ENCODE assay signal across 9 mouse cellular contexts in genomic region chr1:172000641-172001040, GRCm38 (mm10). TPM values are rescaled to one million over a fixed set of nuclear protein-coding genes. Genes with fewer than 3 reads are reported as not detected.
DNase-seq lines count a peak whose midpoint lies in the region; ATAC-seq and TF ChIP-seq lines count a peak whose summit lies in the region.
"Had no signal": no experiment of that assay in that cellular context is flagged by ENCODE, and none has a peak within 500 bp of the region (broad histone marks: within the 10 kb centered on the region; RNA-seq: fewer than 3 reads in every experiment).

No protein-coding gene starts in this region.

- peak; percentile 90 for ATAC-seq in activated CD4-positive, CD25-positive, alpha-beta regulatory T cell, adult 4 months
- peak; percentile 77 for ATAC-seq in forebrain, postnatal 0 days
- peak; percentile 74; the same call in 1 of the 2 replicates for ATAC-seq in kidney, embryonic 16.5 days (ENCODE audit: low FRiP score, low TSS enrichment)
- no peak for ATAC-seq in liver, postnatal 0 days
- peak; percentile 25; the same call in 1 of the 2 replicates for ATAC-seq in neural tube, embryonic 14.5 days (ENCODE audit: low read depth)

- 55% methylated on average over 3 of the region's 3 CpGs for whole genome bisulfite sequencing in forebrain, postnatal 0 days
- 48% methylated on average over 3 of the region's 3 CpGs for WGBS in kidney, embryonic 16.5 days
- WGBS in liver, postnatal 0 days (ENCODE audit: insufficient replicate concordance), result 40% methylated on average over 3 of the region's 3 CpGs
- WGBS in neural tube, embryonic 14.5 days, result 54% methylated on average over 3 of the region's 3 CpGs

- H3K27ac ChIP-seq in gastrocnemius, adult 2 months, result no peak overlapping the region
- no peak overlapping the region for H3K27ac ChIP-seq in forebrain, postnatal 0 days (ENCODE audit: low read depth, low read length)
- H3K27ac ChIP-seq in kidney, embryonic 16.5 days (ENCODE audit: low read length), result no peak overlapping the region
- H3K27ac ChIP-seq in liver, postnatal 0 days (ENCODE audit: low read depth), result no peak overlapping the region
- no peak overlapping the region for H3K27ac ChIP-seq in neural tube, embryonic 14.5 days (ENCODE audit: low read depth, low read length)

- H3K4me3 ChIP-seq in gastrocnemius, adult 2 months, result no peak overlapping the region
- no peak overlapping the region for H3K4me3 ChIP-seq in forebrain, postnatal 0 days (ENCODE audit: low read depth, low read length)
- H3K4me3 ChIP-seq in kidney, embryonic 16.5 days (ENCODE audit: low read length), result no peak overlapping the region
- no peak overlapping the region for H3K4me3 ChIP-seq in liver, postnatal 0 days (ENCODE audit: low read depth, low read length)
- H3K4me3 ChIP-seq in neural tube, embryonic 14.5 days (ENCODE audit: low read depth, low read length), result no peak overlapping the region

- no peaks in the 10 kb centered on the region for H3K4me1 ChIP-seq in forebrain, postnatal 0 days (ENCODE audit: insufficient read depth)
- H3K4me1 ChIP-seq in kidney, embryonic 16.5 days (ENCODE audit: insufficient read depth, low read length), result no peaks in the 10 kb centered on the region
- no peaks in the 10 kb centered on the region for H3K4me1 ChIP-seq in liver, postnatal 0 days (ENCODE audit: insufficient read depth)
- peaks cover 4% of the 10 kb centered on the region; the same call in 1 of the 2 replicates for H3K4me1 ChIP-seq in neural tube, embryonic 14.5 days (ENCODE audit: control insufficient read depth, insufficient read depth, low read length)

- peak; percentile 48 for DNase-seq in gastrocnemius, adult 2 months
- DNase-seq in gastrocnemius, postnatal 25 days, result no peak
- peak; percentile 60 for DNase-seq in forebrain, postnatal 0 days
- DNase-seq in liver, postnatal 0 days, result peak; percentile 78
- DNase-seq in thymus, postnatal 14 days, result peak; percentile 92

- intact Hi-C loops in gastrocnemius, adult 2 months (cut with DNase I), result loop anchor here (5.0 kb wide), 1 partner anchor 183 kb away; no protein-coding TSS in a partner anchor

- no peak overlapping the region for H3K4me2 ChIP-seq in forebrain, postnatal 0 days (ENCODE audit: low read depth)
- no peak overlapping the region for H3K4me2 ChIP-seq in kidney, embryonic 16.5 days (replicated peaks; ENCODE audit: low read depth, low read length)
- no peak overlapping the region for H3K4me2 ChIP-seq in liver, postnatal 0 days (ENCODE audit: low read depth, low read length)
- H3K4me2 ChIP-seq in neural tube, embryonic 14.5 days (ENCODE audit: low read depth, low read length), result no peak overlapping the region

- no peaks in the 10 kb centered on the region for H3K27me3 ChIP-seq in forebrain, postnatal 0 days (ENCODE audit: insufficient read depth, low read length)
- no peaks in the 10 kb centered on the region for H3K27me3 ChIP-seq in kidney, embryonic 16.5 days (ENCODE audit: insufficient read depth, low read length)
- no peaks in the 10 kb centered on the region for H3K27me3 ChIP-seq in liver, postnatal 0 days (ENCODE audit: insufficient read depth, low read length)
- H3K27me3 ChIP-seq in neural tube, embryonic 14.5 days (ENCODE audit: control insufficient read depth, insufficient read depth, low read length), result no peaks in the 10 kb centered on the region

- TF ChIP-seq EP300 in liver, postnatal 0 days (IDR thresholded peaks at IDR 0.05; ENCODE audit: low read depth), result no peak

- H3K9ac ChIP-seq in forebrain, postnatal 0 days, result no peak overlapping the region
- no peak overlapping the region for H3K9ac ChIP-seq in kidney, embryonic 16.5 days (replicated peaks; ENCODE audit: low read length)
- H3K9ac ChIP-seq in liver, postnatal 0 days (replicated peaks), result no peak overlapping the region
- H3K9ac ChIP-seq in neural tube, embryonic 14.5 days (replicated peaks; ENCODE audit: low read depth, low read length), result no peak overlapping the region

- no peaks in the 10 kb centered on the region for H3K9me3 ChIP-seq in forebrain, postnatal 0 days (ENCODE audit: low read length)
- H3K9me3 ChIP-seq in kidney, embryonic 16.5 days (ENCODE audit: low read length), result no peaks in the 10 kb centered on the region
- H3K9me3 ChIP-seq in liver, postnatal 0 days (ENCODE audit: low read length), result no peaks in the 10 kb centered on the region
- H3K9me3 ChIP-seq in neural tube, embryonic 14.5 days (ENCODE audit: control insufficient read depth, low read length), result no peaks in the 10 kb centered on the region

- TF ChIP-seq CTCF in gastrocnemius, adult 2 months (IDR thresholded peaks at IDR 0.05), result peak; percentile 55
- TF ChIP-seq CTCF in forebrain, postnatal 0 days (IDR thresholded peaks at IDR 0.05; ENCODE audit: low read depth), result peak; percentile 65
- peak; percentile 74 for TF ChIP-seq CTCF in liver, postnatal 0 days (IDR thresholded peaks at IDR 0.05; ENCODE audit: low read depth)

- H3K36me3 ChIP-seq in forebrain, postnatal 0 days (ENCODE audit: insufficient read depth), result peaks cover 32% of the 10 kb centered on the region
- H3K36me3 ChIP-seq in kidney, embryonic 16.5 days (ENCODE audit: insufficient read depth, low read length), result peaks cover 22% of the 10 kb centered on the region
- H3K36me3 ChIP-seq in liver, postnatal 0 days (replicated peaks; ENCODE audit: insufficient read depth, low read length), result no peaks in the 10 kb centered on the region
- peaks cover 31% of the 10 kb centered on the region for H3K36me3 ChIP-seq in neural tube, embryonic 14.5 days (ENCODE audit: control insufficient read depth, insufficient read depth, low read length)

RNA-seq across cellular contexts. Expression of gene Vangl2, which starts 27.6 kb away (rescaled TPM):
- total RNA-seq in gastrocnemius, adult 2 months (2021), result under 1 TPM; 0.47 to 0.54 TPM
- total RNA-seq in gastrocnemius, postnatal 25 days (2021), result under 1 TPM; 0.80 to 1.00 TPM
- 1 to 10 TPM in 1 of 2 experiments, under 1 TPM in 1; 0.62 to 1.0 TPM for polyA plus RNA-seq in activated CD4-positive, CD25-positive, alpha-beta regulatory T cell, adult 4 months (2017; shearing (Covaris generic))
- 47.2 and 63.4 TPM in 2 replicates for total RNA-seq in forebrain, postnatal 0 days (2014; rRNA removed)
- polyA plus RNA-seq in forebrain, postnatal 0 days (2015; fragmentation: Nextera tagmentation; extraction: Ambion mirVana), result 35.3 and 37.3 TPM in 2 replicates
- 14.6 and 19.0 TPM in 2 replicates for polyA plus RNA-seq in kidney, embryonic 16.5 days (2015; fragmentation: Nextera tagmentation; extraction: Ambion mirVana)
- polyA plus RNA-seq in liver, postnatal 0 days (2015; fragmentation: Nextera tagmentation; extraction: Ambion mirVana), result 0.71 and 0.78 TPM in 2 replicates
- 50.9 and 52.2 TPM in 2 replicates for polyA plus RNA-seq in neural tube, embryonic 14.5 days (2014; fragmentation: Nextera tagmentation; extraction: Ambion mirVana)

RNA-seq across cellular contexts. Expression of gene Nhlh1, which starts 56.7 kb away (rescaled TPM):
- not detected for total RNA-seq in gastrocnemius, adult 2 months (2021)
- not detected for total RNA-seq in gastrocnemius, postnatal 25 days (2021)
- not detected for polyA plus RNA-seq in activated CD4-positive, CD25-positive, alpha-beta regulatory T cell, adult 4 months (2017; shearing (Covaris generic))
- total RNA-seq in forebrain, postnatal 0 days (2014; rRNA removed), result 0.95 and 1.0 TPM in 2 replicates
- polyA plus RNA-seq in forebrain, postnatal 0 days (2015; fragmentation: Nextera tagmentation; extraction: Ambion mirVana), result 0.20 and 0.47 TPM in 2 replicates
- polyA plus RNA-seq in kidney, embryonic 16.5 days (2015; fragmentation: Nextera tagmentation; extraction: Ambion mirVana), result not detected in 2 replicates
- not detected in 2 replicates for polyA plus RNA-seq in liver, postnatal 0 days (2015; fragmentation: Nextera tagmentation; extraction: Ambion mirVana)
- 3.3 and 3.6 TPM in 2 replicates for polyA plus RNA-seq in neural tube, embryonic 14.5 days (2014; fragmentation: Nextera tagmentation; extraction: Ambion mirVana)
- polyA plus RNA-seq: liver, embryonic 16.5 days had no signal
